Mouse (Mus musculus): ENCODE data around the gene Cyp27a1. TPM values are rescaled to one million over a fixed set of nuclear protein-coding genes. Genes with fewer than 3 reads are reported as not detected.

Cyp27a1 gene
- polyA plus RNA-seq, 1 experiment from 2014 or later = 1.2 TPM

DNA sequence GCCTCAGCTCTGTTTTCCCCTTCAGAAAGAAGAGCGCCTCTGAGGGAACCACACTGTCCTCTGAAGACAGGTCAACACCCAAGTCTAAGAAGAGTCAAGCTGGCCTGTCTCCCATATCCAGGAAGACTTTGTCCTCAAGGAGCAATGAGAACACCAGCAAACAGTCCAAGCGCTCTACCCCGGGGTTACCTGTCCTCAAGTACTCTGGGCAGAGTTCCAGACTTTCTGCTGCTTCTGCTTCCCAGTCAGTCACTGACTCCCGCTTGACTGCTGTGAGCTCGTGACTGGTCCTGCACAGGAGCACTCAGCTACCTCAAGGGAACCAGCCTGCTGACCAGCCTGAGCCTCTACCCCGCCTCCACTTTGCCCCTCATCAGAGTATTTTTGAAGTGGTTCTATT lies 16.0 kb upstream of the Cyp27a1 start:
- H3K4me1 ChIP-seq (ENCODE audit: control insufficient read depth, insufficient read depth, low read length) = no peaks in the 10 kb centered on the region
- no peak overlapping the region for H3K9ac ChIP-seq (replicated peaks; ENCODE audit: low read depth, low read length)
- H3K27ac ChIP-seq (ENCODE audit: low read depth, low read length) = no peak overlapping the region
- WGBS = 98% methylated on average over 6 of the region's 6 CpGs
- H3K4me3 ChIP-seq (ENCODE audit: low read depth, low read length) = no peak overlapping the region
- H3K27me3 ChIP-seq (ENCODE audit: control insufficient read depth, insufficient read depth, low read length) = no peaks in the 10 kb centered on the region
- H3K36me3 ChIP-seq (ENCODE audit: control insufficient read depth, insufficient read depth, low read length) = peaks cover 45% of the 10 kb centered on the region
- ATAC-seq (ENCODE audit: low read depth) = no peak
- H3K9me3 ChIP-seq (ENCODE audit: control insufficient read depth, low read length) = no peaks in the 10 kb centered on the region
- no peak overlapping the region for H3K4me2 ChIP-seq (ENCODE audit: low read depth, low read length)

DNA sequence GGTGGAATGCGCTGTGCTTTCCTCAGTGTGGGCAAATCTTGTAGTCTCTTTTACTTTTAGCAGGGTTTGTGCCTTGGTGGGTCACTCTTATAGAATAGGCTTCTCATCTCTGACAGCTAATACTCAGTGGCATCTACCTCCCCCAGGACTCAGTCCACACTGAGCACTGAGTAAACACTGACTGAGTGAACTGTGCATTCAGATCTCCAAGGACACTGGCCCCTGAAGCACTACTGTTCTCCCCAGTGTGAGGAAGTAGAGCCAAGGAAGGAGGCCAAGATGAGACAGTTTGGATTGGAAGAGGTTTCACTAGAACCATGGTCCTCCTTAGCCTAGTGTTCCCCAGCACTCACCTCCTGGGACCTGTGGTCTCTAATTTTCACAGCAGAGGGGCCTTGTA lies 15.0 kb upstream of the Cyp27a1 start:
- no peaks in the 10 kb centered on the region for H3K27me3 ChIP-seq (ENCODE audit: control insufficient read depth, insufficient read depth, low read length)
- no peaks in the 10 kb centered on the region for H3K9me3 ChIP-seq (ENCODE audit: control insufficient read depth, low read length)
- H3K4me3 ChIP-seq (ENCODE audit: low read depth, low read length) = no peak overlapping the region
- H3K4me1 ChIP-seq (ENCODE audit: control insufficient read depth, insufficient read depth, low read length) = no peaks in the 10 kb centered on the region
- no peak overlapping the region for H3K9ac ChIP-seq (replicated peaks; ENCODE audit: low read depth, low read length)
- no peak overlapping the region for H3K27ac ChIP-seq (ENCODE audit: low read depth, low read length)
- peaks cover 44% of the 10 kb centered on the region for H3K36me3 ChIP-seq (ENCODE audit: control insufficient read depth, insufficient read depth, low read length)
- ATAC-seq (ENCODE audit: low read depth) = no peak
- no peak overlapping the region for H3K4me2 ChIP-seq (ENCODE audit: low read depth, low read length)
- WGBS = 97% methylated on average over 1 of the region's 1 CpGs

- Histone ChIP-seq H3K27ac (ENCODE audit: low read depth, low read length) (no peak overlapping the region), H3K4me2 (ENCODE audit: low read depth, low read length) (no peak overlapping the region), H3K36me3 (ENCODE audit: control insufficient read depth, insufficient read depth, low read length) (peaks cover 44% of the 10 kb centered on the region), H3K4me1 (ENCODE audit: control insufficient read depth, insufficient read depth, low read length) (no peaks in the 10 kb centered on the region), H3K9ac (replicated peaks; ENCODE audit: low read depth, low read length) (no peak overlapping the region), H3K4me3 (ENCODE audit: low read depth, low read length) (no peak overlapping the region), H3K9me3 (ENCODE audit: control insufficient read depth, low read length) (no peaks in the 10 kb centered on the region), H3K27me3 (ENCODE audit: control insufficient read depth, insufficient read depth, low read length) (no peaks in the 10 kb centered on the region)
- WGBS = 94% methylated on average over 1 of the region's 1 CpGs
- ATAC-seq (ENCODE audit: low read depth) = no peak
Measured at GRCm38 (mm10) chr1:74698791-74699190, 14.6 kb upstream of the Cyp27a1 start.

DNA sequence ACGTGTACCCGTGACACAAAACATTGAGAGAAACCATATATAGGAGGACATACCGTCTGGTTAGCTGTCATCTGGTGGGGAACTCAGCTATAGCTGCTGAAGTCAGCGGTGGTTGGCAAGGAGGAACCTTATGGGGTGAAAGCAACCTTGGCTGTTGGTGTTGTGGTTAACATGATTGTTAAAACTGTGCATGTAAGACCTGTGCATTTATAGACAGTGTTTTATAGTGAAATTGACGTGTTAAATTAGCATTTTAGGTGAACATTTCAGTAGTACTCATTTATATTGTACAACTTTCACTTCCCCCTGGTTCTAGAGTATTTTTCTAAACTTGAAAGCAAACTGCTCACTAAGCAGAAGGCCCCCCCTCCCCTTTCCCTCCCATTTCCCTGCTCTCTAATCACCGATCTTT lies 11.2 kb upstream of the Cyp27a1 start:
- WGBS = 87% methylated on average over 6 of the region's 6 CpGs

GRCm38 (mm10) chr1:74704156-74704555 lies 9.2 kb upstream of the Cyp27a1 start:
- WGBS = 77% methylated on average over 3 of the region's 3 CpGs
- no peaks in the 10 kb centered on the region for H3K4me1 ChIP-seq (ENCODE audit: control insufficient read depth, insufficient read depth, low read length)
- H3K4me2 ChIP-seq (ENCODE audit: low read depth, low read length) = no peak overlapping the region
- H3K4me3 ChIP-seq (ENCODE audit: low read depth, low read length) = no peak overlapping the region
- H3K27me3 ChIP-seq (ENCODE audit: control insufficient read depth, insufficient read depth, low read length) = no peaks in the 10 kb centered on the region
- no peak overlapping the region for H3K27ac ChIP-seq (ENCODE audit: low read depth, low read length)
- ATAC-seq (ENCODE audit: low read depth) = no peak
- H3K9ac ChIP-seq (replicated peaks; ENCODE audit: low read depth, low read length) = no peak overlapping the region
- peaks cover 10% of the 10 kb centered on the region; the same call in 1 of the 2 replicates for H3K36me3 ChIP-seq (ENCODE audit: control insufficient read depth, insufficient read depth, low read length)
- H3K9me3 ChIP-seq (ENCODE audit: control insufficient read depth, low read length) = no peaks in the 10 kb centered on the region

More for the DNA sequence above, 11.2 kb upstream of the Cyp27a1 start:
- Histone ChIP-seq H3K4me3 (ENCODE audit: low read depth, low read length) (no peak overlapping the region), H3K9me3 (ENCODE audit: control insufficient read depth, low read length) (no peaks in the 10 kb centered on the region), H3K4me1 (ENCODE audit: control insufficient read depth, insufficient read depth, low read length) (no peaks in the 10 kb centered on the region), H3K27ac (ENCODE audit: low read depth, low read length) (no peak overlapping the region), H3K4me2 (ENCODE audit: low read depth, low read length) (no peak overlapping the region), H3K36me3 (ENCODE audit: control insufficient read depth, insufficient read depth, low read length) (peaks cover 29% of the 10 kb centered on the region), H3K9ac (replicated peaks; ENCODE audit: low read depth, low read length) (no peak overlapping the region), H3K27me3 (ENCODE audit: control insufficient read depth, insufficient read depth, low read length) (no peaks in the 10 kb centered on the region)
- ATAC-seq (ENCODE audit: low read depth) = no peak

DNA sequence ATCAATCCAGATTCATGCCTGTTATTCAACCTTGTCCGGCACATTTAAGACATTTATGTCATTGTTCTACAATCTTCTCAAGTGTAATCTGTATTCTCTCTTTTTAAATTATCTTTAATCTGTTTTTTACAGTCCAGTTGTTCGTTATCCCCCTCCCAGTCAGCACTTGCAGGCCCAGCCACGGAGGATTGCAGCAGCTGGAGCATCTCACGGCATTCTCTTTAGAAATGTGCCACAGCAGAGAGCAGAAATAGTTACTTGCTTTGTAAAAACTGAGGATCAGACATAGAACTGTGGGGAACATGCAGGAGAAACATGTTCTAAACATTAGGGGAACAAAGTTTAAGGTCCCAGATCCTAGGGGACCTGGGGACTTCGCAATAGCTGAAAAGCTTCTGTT lies 8.4 kb upstream of the Cyp27a1 start:
- Histone ChIP-seq H3K36me3 (ENCODE audit: control insufficient read depth, insufficient read depth, low read length) (peaks cover 2% of the 10 kb centered on the region; the same call in 1 of the 2 replicates), H3K27ac (ENCODE audit: low read depth, low read length) (no peak overlapping the region), H3K4me3 (ENCODE audit: low read depth, low read length) (no peak overlapping the region), H3K27me3 (ENCODE audit: control insufficient read depth, insufficient read depth, low read length) (no peaks in the 10 kb centered on the region), H3K9ac (replicated peaks; ENCODE audit: low read depth, low read length) (no peak overlapping the region), H3K9me3 (ENCODE audit: control insufficient read depth, low read length) (no peaks in the 10 kb centered on the region), H3K4me1 (ENCODE audit: control insufficient read depth, insufficient read depth, low read length) (no peaks in the 10 kb centered on the region), H3K4me2 (ENCODE audit: low read depth, low read length) (no peak overlapping the region)
- no peak for ATAC-seq (ENCODE audit: low read depth)
- WGBS = 59% methylated on average over 5 of the region's 5 CpGs

GRCm38 (mm10) chr1:74709566-74709965 lies 3.8 kb upstream of the Cyp27a1 start:
- Histone ChIP-seq H3K9me3 (ENCODE audit: control insufficient read depth, low read length) (no peaks in the 10 kb centered on the region), H3K9ac (replicated peaks; ENCODE audit: low read depth, low read length) (no peak overlapping the region), H3K27me3 (ENCODE audit: control insufficient read depth, insufficient read depth, low read length) (no peaks in the 10 kb centered on the region), H3K27ac (ENCODE audit: low read depth, low read length) (no peak overlapping the region), H3K4me3 (ENCODE audit: low read depth, low read length) (no peak overlapping the region), H3K4me1 (ENCODE audit: control insufficient read depth, insufficient read depth, low read length) (peaks cover 7% of the 10 kb centered on the region; the same call in 1 of the 2 replicates), H3K4me2 (ENCODE audit: low read depth, low read length) (no peak overlapping the region), H3K36me3 (ENCODE audit: control insufficient read depth, insufficient read depth, low read length) (no peaks in the 10 kb centered on the region)
- ATAC-seq (ENCODE audit: low read depth) = no peak
- WGBS = 45% methylated on average over 6 of the region's 6 CpGs

GRCm38 (mm10) chr1:74712046-74712445 lies 1.3 kb upstream of the Cyp27a1 start:
- peaks cover 7% of the 10 kb centered on the region; the same call in 1 of the 2 replicates for H3K4me1 ChIP-seq (ENCODE audit: control insufficient read depth, insufficient read depth, low read length)

GRCm38 (mm10) chr1:74712461-74713098 lies 794 bp upstream of the Cyp27a1 start:
- 40% methylated on average over 5 of the region's 5 CpGs for WGBS
- H3K36me3 ChIP-seq (ENCODE audit: control insufficient read depth, insufficient read depth, low read length) = no peaks in the 10 kb centered on the region
- H3K9ac ChIP-seq (replicated peaks; ENCODE audit: low read depth, low read length) = no peak overlapping the region
- H3K4me3 ChIP-seq (ENCODE audit: low read depth, low read length) = peak overlapping the region; percentile 35; the same call in 1 of the 2 replicates
- no peak overlapping the region for H3K27ac ChIP-seq (ENCODE audit: low read depth, low read length)
- H3K9me3 ChIP-seq (ENCODE audit: control insufficient read depth, low read length) = no peaks in the 10 kb centered on the region
- H3K27me3 ChIP-seq (ENCODE audit: control insufficient read depth, insufficient read depth, low read length) = no peaks in the 10 kb centered on the region
- no peak for ATAC-seq (ENCODE audit: low read depth)
- peak overlapping the region; percentile 75 for H3K4me2 ChIP-seq (ENCODE audit: low read depth, low read length)
- peaks cover 7% of the 10 kb centered on the region; the same call in 1 of the 2 replicates for H3K4me1 ChIP-seq (ENCODE audit: control insufficient read depth, insufficient read depth, low read length)

More at GRCm38 (mm10) chr1:74712046-74712445, 1.3 kb upstream of the Cyp27a1 start:
- no peaks in the 10 kb centered on the region for H3K27me3 ChIP-seq (ENCODE audit: control insufficient read depth, insufficient read depth, low read length)
- H3K27ac ChIP-seq (ENCODE audit: low read depth, low read length) = no peak overlapping the region
- no peak for ATAC-seq (ENCODE audit: low read depth)
- H3K4me2 ChIP-seq (ENCODE audit: low read depth, low read length) = no peak overlapping the region
- WGBS = 77% methylated on average over 4 of the region's 4 CpGs
- H3K9ac ChIP-seq (replicated peaks; ENCODE audit: low read depth, low read length) = no peak overlapping the region
- H3K36me3 ChIP-seq (ENCODE audit: control insufficient read depth, insufficient read depth, low read length) = no peaks in the 10 kb centered on the region
- no peak overlapping the region for H3K4me3 ChIP-seq (ENCODE audit: low read depth, low read length)
- no peaks in the 10 kb centered on the region for H3K9me3 ChIP-seq (ENCODE audit: control insufficient read depth, low read length)
